Mouse (Mus musculus): ENCODE data around the gene Cyp2c50. TPM values are rescaled to one million over a fixed set of nuclear protein-coding genes. Genes with fewer than 3 reads are reported as not detected.
"Not testable (repeated sequence)": the region's sequence is repeated elsewhere in the genome, so short reads cannot be mapped to it uniquely, and the experiment has no call there.

The Cyp2c50 gene
- total RNA-seq (2015), result not detected in 2 replicates
- not detected in 2 replicates for total RNA-seq (2017)

DNA sequence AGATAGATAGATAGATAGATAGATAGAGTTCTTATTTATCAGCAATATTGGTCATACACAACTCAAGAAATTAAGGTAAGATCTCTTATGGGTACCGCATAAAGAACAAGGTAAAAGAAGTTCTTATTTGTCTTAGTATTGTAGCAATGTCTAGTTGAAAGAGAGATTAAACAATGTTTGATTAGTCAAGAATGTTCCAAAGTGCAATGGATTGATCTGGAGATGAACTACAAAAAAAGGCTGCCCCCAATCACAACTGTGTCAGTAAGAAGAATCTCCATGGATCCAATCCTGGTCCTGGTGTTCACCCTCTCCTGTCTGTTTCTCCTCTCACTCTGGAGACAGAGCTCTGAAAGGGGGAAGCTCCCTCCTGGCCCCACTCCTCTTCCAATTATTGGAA is at the start of gene Cyp2c50:
Gene Cyp2c50, plus strand, starts transcription at position 268 of the 400 bp plus-strand sequence.
- ATAC-seq (ENCODE audit: poor library complexity, severe bottlenecking), result not testable (repeated sequence)

DNA sequence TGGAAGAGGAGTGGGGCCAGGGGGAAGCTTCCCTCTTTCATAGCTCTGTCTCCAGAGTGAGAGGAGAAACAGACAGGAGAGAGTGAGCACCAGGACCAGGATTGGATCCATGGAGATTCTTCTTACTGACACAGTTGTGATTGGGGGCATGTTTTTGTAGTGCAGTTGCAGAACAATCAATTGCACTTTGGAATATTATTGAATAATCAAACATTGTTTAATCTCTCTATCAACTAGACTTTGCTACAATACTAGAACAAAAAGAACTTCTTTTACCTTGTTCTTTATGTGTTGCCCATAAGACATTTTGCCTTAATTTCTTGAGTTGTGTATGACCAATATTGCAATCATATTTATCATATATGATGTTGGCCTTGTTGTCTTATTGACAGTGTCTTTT is 15.8 kb upstream of the Cyp2c50 start, which contains the start of gene Cyp2c54:
Gene Cyp2c54, minus strand, starts transcription at position 127 of the 400 bp plus-strand sequence.
- no peak for ATAC-seq (ENCODE audit: poor library complexity, severe bottlenecking)

DNA sequence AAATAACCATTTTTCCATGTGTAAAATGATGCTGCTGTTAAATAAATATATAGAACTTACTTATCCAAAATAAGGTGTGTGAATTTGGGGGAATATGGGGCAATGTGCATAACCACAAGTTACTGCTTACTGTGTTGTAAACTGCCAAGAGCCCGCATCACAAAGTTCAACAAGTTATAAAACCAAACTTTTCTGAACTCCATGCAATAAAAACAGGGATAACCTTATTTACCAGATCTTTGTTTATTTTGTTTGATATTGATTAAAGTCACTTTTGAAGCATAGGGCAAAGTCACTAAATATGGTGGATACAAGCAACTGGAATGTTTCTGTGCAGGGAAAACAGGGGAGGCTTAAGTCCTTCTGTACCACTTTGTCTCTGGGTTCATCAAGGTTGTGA is 1.1 kb upstream of the Cyp2c50 start:
- ATAC-seq (ENCODE audit: poor library complexity, severe bottlenecking), result no peak

DNA sequence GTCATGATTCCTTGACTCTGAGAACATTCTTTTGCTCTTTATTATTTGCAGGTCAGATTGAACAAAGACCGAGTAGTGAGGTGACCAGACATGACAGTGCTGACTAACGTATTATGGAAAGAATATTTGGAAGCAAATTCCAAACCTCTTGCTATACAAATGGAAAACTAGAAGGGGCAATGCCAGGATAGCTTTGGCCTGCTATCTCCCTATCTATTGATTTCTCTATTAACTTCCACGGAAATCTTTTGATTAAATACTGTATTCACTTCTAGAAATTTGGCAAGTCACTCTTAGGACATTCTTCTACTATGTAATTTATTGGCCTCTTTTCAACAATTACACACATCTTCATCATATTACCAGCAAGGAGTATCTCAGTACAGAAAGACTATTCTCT is 1.6 kb downstream of the Cyp2c50 start:
- ATAC-seq (ENCODE audit: poor library complexity, severe bottlenecking), result no peak

DNA sequence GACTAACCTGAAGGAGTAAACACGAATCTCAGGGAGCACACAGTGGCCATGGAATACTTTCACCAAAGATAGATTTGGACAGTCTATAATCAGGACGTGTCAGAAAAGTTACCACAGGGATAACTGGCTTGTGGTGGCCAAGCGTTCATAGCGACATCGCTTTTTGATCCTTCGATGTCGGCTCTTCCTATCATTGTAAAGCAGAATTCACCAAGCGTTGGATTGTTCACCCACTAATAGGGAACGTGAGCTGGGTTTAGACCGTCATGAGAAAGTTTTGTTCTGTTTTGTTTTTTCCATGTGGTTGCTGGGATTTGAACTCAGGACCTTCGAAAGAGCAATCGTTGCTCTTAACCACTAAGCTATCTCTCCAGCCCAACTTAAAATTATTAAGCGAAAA is 30.1 kb downstream of the Cyp2c50 start:
- ATAC-seq (ENCODE audit: poor library complexity, severe bottlenecking), result not testable (repeated sequence)

DNA sequence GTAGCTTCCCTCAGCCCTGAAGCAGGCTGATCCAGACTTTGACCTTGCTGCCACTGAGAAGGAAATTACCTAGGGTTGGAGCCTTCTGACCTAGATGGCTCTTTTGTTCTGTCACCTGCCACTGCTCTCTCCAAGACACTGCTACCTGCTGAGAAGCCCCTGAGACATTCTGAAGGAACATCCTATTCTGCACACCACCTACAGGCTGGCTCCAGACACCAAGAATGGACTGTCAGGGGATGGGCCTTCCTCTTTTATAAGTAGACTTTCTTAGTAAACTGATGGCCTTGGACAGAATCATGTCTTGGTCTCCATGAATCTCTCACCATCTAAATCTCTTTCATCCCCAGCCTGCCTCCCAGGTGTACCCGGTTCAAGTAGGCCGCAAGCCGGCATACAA is 35.7 kb downstream of the Cyp2c50 start:
- ATAC-seq (ENCODE audit: poor library complexity, severe bottlenecking), result not testable (repeated sequence)

DNA sequence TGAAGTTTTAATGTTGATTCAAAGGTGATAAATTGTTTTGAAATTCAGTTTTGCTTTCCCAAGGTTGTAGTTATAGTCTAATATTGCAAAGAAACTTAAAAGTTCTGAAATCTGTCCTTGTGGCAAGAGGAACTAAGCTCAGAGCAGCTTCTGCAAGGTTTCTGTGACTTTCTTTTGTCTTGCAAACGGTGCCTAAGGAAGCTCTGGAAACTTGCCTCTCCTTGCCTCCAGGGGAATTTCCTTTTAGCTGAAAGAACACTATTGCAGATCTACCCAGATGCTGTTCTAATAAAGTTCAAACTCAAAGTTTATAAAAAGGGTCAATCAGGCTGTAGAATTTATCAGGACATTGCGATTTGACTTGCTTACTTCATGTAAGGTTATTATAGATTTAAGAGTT is 37.5 kb downstream of the Cyp2c50 start:
- ATAC-seq (ENCODE audit: poor library complexity, severe bottlenecking), result not testable (repeated sequence)

Other genes starting within 250 kb of the Cyp2c50 start
- not detected in 2 replicates for gene Cyp2c69, start 202.9 kb upstream of the Cyp2c50 start, total RNA-seq (2015)
- not detected in 2 replicates for gene Cyp2c69, start 202.9 kb upstream of the Cyp2c50 start, total RNA-seq (2017)
- not detected in 2 replicates for gene Cyp2c37, start 97.3 kb upstream of the Cyp2c50 start, total RNA-seq (2015)
- gene Cyp2c37, start 97.3 kb upstream of the Cyp2c50 start, total RNA-seq (2017), result not detected in 2 replicates
- not detected in 2 replicates for gene Cyp2c54, start 15.9 kb upstream of the Cyp2c50 start, total RNA-seq (2015)
- not detected in 2 replicates for gene Cyp2c54, start 15.9 kb upstream of the Cyp2c50 start, total RNA-seq (2017)
- not detected in 2 replicates for gene Cyp2c70, start 97.6 kb downstream of the Cyp2c50 start, total RNA-seq (2015)
- not detected in 2 replicates for gene Cyp2c70, start 97.6 kb downstream of the Cyp2c50 start, total RNA-seq (2017)
- gene Pdlim1, start 182.2 kb downstream of the Cyp2c50 start, total RNA-seq (2015), result 163 and 177 TPM in 2 replicates
- 87.9 and 88.3 TPM in 2 replicates for gene Pdlim1, start 182.2 kb downstream of the Cyp2c50 start, total RNA-seq (2017)